Mouse (Mus musculus) brain, adult 2 months (tissue): ENCODE measurements around the gene 4930595D18Rik.
A peak's percentile ranks its signal among the peaks of the same experiment; 100 is the strongest.

Experiments used
- DNase-seq: peaks from one replicate; pipeline ENCODE4 v3.0.0; 2011; ENCODE audit warnings: low read depth, low spot score

Gene 4930595D18Rik

DNA sequence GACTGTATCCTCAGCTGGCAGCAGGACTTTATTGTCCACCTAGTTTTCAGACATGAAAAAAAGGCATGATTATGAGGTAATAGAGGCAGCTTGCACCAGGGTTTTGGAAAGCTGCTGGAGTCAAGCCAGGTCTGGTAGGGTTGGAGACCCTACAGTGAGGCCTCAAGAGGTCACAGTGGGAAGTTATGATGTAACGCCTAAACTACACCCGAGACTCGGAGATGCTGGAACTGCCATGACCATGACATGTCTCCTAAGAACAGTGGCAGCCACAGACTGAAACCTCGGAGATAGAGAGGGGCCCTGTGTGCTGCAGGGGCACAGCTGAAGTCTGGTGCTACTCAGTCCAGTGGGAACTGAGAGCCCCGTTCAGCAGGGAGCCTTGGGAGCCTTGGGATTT lies at the start of gene 4930595D18Rik:
Gene 4930595D18Rik (minus strand): TSS at position 16 of the 400 bp plus-strand sequence.
- no peak for DNase-seq

DNA sequence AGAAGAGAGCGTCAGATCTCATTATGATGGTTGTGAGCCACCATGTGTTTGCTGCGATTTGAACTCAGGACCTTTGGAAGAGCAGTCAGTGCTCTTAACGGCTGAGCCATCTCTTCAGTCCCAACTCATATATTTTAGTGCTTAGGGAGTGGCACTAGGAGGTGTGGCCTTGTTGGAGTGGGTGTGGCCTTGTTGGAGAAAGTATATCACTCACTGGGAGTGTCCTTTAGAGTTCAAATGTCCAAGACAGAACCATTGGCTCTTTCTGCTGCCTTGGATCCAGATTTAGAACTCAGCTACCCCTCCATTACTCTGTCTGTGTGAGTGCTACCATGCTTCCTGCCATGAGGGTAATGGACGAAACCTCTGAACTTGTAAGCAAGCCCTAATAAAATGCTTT lies 49.5 kb upstream of the 4930595D18Rik start:
- DNase-seq = no peak

DNA sequence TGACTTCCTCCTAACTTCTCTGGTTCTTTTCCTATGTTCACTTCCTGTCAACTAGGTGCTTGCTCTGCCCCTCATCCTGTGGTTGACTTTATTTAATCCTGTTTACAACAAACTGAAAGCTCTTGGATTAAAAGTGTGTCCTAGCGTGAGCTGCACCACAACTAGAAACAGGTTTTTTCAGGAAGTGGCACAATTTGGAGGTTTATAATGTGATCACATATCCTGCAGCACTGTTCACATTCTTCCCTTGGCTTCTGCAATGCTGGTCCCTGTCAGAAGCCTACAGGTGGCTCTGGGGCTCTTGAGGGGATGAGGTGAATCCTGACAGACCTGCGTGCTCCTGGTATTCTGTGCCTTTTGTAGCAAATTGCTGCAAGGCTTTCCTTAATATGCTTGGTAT lies 46.5 kb upstream of the 4930595D18Rik start:
- no peak for DNase-seq

DNA sequence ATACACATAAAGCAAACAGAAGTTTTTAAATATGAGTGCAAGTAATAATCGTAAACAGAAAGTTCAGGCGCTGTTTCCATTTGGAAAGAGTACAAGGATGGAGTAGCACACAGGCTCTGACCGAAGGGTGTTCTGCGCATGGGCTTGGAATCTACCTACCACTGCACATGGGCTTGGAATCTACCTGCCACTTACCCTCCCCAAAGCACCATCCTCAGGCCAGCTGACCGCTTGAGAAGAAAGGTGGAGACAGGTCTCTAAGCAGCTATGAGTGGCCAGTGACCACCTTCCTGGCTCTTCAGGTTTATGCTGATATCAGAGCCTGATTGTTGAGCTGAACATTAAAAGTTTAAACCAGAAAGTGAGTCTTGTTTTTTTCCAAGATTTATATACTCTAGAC lies 44.2 kb upstream of the 4930595D18Rik start:
- no peak for DNase-seq

DNA sequence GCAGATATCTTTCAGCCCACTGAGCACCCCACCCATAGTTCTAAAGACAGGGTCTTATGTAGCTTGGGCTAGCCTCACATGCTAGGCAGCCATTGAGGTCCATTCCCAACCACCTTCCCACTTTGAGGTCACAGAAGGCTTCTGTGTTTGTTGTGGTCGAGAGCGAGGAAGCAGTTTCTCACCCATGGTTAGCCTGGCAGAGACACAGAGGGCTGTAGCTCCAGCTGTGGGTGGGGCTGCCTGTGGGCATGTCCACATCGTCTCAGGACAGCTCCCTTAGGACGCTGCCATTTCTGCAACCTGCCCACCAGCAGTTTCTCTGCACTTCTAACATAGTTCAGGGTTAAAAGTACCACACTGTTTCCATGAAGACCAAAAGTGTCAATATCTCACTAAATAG lies 43.1 kb upstream of the 4930595D18Rik start:
- no peak for DNase-seq

DNA sequence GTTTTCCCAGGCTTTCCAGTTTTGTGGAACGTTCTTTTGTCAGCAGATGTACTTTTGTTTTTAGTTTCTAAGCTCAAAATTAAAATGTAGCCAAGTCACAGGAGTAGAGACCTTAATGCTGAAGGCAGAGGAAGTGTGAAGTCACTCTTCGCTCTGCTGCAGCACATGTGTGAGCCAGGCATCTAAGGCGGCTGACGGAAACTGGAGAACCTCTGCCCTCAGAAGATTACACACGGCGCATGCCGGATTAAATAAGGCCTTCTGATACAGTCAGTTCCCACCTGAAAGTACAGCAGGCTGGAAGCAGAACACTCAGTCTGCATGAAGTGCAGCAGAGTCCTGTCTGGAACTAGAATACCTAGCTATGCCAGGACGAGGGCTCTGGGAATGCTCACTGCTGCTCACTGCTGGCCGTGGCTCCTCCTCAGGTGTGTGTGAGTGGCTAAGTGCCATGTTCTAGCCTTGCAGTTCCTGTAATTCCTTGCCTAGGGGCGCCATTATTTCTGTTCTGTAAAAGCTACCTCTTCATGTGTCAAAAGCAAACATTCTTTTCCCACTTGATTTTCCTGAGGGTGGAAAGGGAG lies 41.0 kb upstream of the 4930595D18Rik start:
- DNase-seq = peak; percentile 37

DNA sequence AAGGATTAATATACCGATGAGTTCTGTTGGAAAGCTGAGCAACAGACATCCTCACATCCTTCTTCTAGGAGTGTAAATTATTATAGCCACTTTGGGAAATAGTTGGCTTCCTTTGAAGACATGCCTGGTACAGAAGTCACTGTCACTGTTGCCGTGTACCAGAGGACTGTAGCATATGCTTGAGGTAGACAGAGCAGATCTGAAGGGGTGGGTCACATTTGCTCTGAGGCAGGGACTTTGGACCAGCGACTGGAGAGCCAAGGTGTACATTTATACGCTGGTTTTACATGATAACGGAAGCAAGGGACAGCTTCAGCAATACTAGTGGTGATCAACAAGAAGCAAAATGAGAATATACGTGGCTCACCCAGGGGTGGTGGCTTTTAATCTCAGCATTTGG lies 34.6 kb upstream of the 4930595D18Rik start:
- no peak for DNase-seq

DNA sequence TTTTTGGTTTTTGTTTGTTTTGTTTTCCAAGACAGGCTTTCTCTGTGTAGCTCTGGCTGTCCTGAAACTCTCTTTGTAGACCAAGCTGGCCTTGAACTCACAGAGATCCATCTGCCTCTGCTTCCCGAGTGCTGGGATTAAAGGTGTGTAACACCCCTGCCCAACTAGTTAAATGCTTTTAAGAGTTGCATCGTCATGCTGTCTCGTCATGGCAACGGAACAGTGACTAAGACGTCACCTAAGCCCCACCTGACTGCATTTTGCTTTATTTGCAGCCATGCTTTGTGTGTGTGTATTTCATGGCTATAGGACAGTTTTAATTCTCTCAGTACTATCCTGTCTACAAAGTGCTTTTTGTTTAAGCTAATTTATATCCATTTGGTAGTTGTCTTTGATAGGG lies 27.4 kb upstream of the 4930595D18Rik start:
- DNase-seq = no peak

DNA sequence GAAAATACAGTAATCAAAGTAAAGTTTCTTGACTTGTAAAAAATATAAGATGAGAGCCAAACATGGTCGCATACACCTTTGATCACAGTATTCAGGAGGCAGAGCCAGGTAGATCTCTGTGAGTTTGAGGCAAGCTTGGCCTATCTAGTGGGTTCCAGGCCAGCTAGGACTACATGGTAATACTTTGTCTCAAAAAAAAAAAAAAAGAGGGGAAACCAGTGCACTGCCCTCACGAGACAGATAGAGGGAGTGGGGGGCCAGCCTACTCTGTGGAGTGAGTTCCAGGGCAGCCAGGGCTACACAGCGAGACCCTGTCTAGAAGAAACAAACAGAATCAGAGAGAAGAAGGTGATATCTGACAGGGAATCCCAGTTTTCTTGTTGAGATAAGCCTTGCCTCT lies 23.4 kb upstream of the 4930595D18Rik start:
- no peak for DNase-seq

DNA sequence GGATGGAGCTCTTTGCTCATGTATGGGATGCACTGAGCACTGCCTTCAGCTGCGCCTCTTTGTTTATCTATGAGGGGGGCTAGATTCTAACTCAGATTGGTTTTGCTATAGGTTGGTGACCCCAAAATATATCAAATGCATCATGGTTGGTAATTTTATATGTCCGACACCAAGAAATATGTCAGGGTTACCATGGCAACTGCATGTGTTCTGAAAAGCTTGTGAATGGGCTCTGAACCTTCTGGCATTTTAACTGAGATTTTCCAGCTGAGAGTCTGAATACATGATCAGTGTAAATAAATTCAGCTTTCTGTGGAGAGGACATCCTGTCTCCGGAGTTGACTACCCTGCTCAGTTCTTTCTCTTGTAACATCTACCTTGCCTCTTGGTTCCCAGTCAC lies 19.7 kb upstream of the 4930595D18Rik start:
- DNase-seq = peak; percentile 71

DNA sequence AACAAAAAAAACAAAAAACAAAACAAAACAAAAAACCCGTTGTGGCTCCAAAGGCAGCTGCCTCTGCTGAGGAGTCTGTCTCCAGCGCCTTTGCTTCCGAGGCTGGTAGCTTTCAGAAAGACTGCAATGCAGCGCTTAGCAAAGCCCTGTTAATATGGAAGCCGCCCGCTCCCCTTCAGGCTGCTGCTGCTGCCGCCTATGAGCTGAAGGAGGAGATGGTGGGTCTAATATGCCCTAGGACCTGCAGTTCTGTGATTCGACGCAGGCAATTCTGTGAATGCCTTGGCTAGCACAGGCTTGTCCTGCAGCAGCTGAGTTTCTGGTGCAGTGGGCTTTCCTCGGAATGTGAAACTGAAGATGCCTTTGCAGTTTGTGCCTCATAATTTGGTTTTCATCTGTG lies 18.8 kb upstream of the 4930595D18Rik start:
- DNase-seq = peak; percentile 57

DNA sequence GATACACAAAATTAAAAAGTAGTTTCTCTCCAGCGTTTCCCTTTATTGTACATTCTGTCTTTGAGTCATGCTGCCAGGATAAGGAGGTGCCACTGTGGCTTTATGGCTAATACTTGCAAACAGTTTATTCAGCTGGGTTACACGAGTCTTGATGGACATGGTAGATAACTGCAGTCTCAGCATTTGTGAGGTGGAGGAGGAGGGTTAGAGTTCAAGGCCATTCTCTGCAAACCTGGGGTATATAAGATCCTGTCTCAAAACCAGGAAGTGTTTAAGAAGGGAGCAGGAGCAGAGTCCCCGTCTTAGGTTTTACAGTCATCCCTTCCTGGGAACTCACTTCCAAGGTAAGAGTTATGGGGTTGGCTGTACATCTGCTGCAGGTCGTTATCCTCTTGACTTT lies 12.3 kb upstream of the 4930595D18Rik start:
- no peak for DNase-seq

DNA sequence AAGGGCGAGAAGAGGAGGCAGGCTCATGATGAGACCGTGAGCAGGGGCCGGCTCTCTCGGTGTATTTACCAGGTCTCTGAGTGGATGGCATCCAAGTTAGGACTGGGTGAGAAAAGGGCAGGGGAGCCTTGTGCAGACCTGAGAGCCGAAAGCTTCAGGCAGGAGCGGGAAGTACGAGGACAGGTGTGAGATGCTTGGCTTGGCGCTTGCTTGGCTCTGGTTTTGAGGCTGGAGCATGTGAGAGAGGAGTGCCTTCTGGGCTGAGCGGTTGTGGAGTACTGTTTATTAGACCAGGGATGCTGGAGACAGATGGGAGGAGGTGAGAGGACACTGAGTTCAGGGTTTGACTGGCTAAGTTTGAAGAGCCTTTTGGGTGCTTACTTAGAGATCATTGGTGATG lies 9.0 kb upstream of the 4930595D18Rik start:
- peak; percentile 61 for DNase-seq

DNA sequence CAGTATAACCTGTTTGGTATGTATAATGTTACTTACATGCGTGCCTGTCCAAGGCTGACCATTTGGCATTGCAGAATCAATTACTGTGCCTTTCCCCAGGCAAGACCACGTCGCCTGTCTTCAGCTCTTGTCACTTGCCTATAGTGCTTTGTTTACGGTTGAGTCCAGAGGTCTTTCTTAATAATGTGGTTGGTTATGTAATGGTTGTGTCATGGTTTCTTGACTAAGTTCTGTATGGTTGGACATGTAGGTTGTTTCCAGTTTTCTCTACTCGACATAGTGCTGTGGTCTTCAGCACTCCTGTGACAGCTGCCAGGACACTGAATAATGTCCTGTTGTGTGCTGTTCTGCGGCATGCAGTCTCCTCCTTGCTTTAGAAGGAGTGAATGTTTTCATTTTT lies 8.5 kb upstream of the 4930595D18Rik start:
- no peak for DNase-seq

DNA sequence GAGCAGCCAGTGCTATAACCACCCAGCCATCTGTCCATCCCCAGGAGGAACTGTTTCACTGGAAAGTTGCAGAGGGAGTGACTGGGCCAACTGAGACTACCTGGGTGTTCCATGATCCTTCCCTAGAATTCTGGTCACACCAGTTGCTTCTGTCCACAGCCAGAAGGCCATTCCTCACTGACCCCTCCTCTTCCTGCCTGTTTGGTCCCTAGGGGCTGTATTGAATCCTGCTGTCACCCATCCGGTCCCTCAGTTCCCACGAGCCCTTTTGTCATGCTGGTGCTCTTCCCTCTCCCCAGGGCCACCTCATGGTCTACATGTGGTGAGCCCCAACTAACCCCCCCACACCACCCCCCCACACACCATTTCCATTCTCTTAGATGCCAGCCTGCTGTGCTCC lies 6.6 kb upstream of the 4930595D18Rik start:
- DNase-seq = no peak

DNA sequence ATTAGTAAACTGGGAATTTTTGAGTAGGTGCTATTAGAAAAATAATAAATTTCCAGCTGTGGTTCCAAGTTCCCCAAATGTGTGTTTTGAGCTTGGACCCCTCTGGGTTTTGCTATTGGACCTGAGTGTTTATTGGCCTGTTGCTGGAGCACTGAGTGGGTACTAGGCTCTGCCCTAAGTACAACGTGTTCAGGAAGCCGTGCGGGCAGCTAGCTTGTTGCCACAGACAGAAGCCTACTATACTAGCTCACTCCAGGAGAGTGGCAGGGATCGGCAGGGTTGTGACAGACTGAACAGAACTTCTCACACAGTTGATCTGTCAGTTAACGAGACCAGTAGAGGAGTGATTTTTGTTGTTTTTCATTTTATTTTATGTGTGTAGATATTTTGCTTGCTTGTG lies 6.1 kb upstream of the 4930595D18Rik start:
- DNase-seq = no peak

DNA sequence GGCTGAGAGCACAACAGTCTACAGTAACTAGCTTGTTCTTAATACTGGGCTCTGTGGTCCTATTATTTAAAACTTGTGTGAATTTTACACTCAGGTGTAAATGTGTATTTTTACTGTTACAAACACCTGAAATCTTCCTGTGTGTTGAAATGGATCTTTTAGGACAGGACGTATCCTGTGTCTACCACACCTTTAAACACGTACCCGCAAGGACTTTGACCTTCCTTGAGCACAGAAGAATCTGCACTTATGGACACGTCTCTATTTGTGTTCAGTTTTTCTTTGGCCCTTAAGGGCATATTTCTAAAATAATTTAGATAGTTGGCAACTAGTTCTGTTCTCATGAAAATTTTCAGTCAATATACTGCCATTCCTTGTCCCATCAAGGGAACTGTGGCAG lies 4.0 kb upstream of the 4930595D18Rik start:
- DNase-seq = no peak

DNA sequence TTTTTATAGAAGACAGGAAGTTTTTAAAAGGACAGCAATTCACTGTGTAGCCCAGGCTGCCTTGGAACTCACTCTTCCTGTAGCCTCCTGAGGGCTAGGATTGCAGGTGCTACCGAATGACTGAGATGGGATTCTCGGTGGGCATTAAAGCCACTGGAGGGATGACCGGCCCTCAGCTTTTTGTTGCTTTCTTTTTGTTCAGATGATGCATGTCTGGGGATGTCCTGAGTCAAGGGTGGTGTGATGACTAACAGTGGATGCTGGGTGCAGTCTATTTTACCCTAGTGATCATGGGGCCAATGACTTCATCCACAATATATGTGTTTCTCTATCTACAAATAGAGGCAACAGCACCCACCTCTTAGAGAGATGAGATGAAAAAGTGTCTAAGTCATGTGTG lies 2.7 kb upstream of the 4930595D18Rik start:
- DNase-seq = no peak

DNA sequence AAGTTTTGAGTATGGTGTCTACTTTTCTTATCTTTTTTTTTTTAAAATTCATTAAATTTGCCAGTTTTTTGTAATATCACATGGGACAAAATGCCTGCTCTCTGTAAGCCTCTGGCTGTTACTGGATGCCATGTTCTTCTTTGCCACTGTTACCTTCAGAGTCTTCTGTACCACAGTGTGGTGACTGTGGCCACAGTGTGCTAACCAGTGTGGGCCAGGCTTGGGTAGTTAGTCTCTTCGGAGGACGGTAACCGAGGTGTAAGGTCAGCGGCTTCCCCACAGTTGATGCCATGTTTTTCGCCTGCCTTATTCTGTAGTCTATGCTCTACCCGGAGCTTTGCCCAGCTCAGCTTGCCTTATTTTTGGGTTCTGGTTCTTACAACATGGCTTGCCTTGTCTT lies 1.9 kb downstream of the 4930595D18Rik start:
- no peak for DNase-seq

DNA sequence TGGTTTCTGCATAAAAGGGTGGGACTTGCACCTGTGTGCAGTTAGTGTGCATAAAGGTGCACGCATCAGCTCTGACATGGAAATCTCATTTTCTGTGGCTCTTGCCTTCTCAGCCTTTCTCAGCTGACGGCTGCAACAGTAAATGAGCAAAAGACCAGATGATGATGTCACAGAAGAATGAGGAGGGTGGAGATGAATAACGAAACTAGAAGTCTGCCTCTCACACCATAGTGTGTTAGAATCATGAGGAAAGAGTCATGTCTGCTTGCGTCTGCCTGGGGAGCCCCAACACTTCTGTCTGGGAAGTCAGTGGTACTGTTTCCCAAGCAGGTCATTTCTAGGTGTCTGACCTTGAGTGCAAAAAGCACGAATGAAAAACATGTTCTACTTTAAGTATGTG lies 2.4 kb downstream of the 4930595D18Rik start:
- no peak for DNase-seq

DNA sequence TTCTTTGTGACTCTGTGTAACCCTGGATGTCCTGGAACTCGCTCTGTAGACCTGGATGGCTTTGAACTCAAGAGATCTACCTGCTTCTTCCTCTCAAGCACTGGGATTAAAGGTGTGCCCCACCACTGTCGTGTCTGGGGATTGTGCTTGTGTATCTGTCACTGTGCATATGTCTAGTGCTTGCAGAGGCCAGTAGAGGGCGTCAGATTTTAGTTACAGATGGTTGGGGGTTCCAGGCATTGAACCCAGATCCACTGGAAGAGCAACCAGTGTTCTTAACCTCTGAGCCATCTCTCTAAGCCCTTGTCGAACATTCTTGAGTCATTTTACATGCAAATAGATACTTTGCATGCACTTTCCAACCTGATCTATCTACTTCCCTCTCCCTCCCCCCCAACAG lies 5.5 kb downstream of the 4930595D18Rik start:
- DNase-seq = no peak

DNA sequence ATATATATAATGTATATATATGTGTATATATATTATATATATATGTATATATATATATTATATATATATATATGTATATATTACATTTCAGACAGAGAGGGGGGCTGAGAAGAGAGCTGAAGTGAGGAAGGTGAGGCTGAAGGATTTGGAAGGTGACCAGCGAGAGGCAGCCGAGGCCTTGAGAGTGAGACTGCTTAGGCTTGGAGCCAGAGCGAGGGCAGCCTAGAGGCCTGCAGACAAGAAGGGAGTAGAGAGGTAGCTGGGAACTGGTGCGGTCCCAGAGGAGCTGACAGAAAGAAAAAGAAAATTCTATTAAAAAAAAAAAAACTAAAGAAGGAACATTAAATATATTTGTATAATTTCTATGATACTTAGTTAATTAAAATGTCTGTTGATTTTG lies 15.4 kb downstream of the 4930595D18Rik start:
- peak; percentile 47 for DNase-seq

DNA sequence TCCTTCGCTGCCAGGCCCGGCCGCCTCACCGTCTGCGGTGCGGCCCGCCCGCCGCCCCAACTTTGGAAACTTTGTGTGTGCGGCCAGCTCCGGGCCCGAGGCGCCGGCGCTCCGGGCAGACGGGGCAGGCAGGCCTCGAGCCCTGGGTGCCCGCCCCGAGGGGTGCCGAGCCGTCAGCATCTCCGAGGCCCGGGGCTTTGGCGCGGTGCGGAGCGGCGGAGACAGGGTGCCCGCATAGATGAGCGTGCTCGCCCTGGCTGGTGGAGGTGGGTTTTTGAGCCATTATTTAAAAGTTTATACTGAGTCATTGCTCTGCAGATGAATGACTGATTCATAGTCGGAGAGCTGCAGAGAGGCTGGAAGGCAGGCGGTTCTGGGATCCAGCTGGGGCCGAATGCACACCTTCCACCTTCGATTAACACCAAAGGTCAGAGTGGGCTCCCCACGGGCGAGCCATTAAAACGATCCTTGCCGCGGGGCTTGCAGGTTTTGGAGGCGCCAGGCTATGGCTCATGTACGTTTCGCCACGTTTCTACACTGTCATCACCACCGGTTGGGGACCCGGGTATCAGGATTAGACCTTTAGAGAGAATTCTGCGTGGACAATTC lies 17.5 kb downstream of the 4930595D18Rik start:
- DNase-seq = peak; percentile 30
